Mouse (Mus musculus) spleen, adult 2 months (tissue): ENCODE results near the gene Eif2b4. TPM values are rescaled to one million over a fixed set of nuclear protein-coding genes. Genes with fewer than 3 reads are reported as not detected.

ENCODE experiments used
- DNase-seq, 2 experiments: peaks; one replicate each; pipeline versions ENCODE4 v3.0.0 to v3.0.0-alpha.2; 2012 to 2021; ENCODE audit warnings: low spot score in 2 of 2, low read depth in 1 of 2
- H3K27ac ChIP-seq: fragments of 200-500 bp; 2 replicates; pipeline ENCODE4 v1.5.1; 2012; ENCODE audit warnings: low read length, inconsistent platforms; ENCODE audit not compliant: insufficient read depth
- H3K27me3 ChIP-seq: fragments of 200-500 bp; 2 replicates; pipeline ENCODE4 v1.6.1; 2012; ENCODE audit warnings: mild to moderate bottlenecking, moderate library complexity, low read length, inconsistent platforms; ENCODE audit not compliant: control insufficient read depth, insufficient read depth
- H3K36me3 ChIP-seq: fragments of 200-500 bp; 2 replicates; pipeline ENCODE4 v1.6.1; 2012; ENCODE audit warnings: mild to moderate bottlenecking, low read length, inconsistent platforms; ENCODE audit not compliant: control insufficient read depth, insufficient read depth
- H3K4me1 ChIP-seq: fragments of 200-500 bp; 2 replicates; pipeline ENCODE4 v1.6.1; 2011; ENCODE audit warnings: inconsistent platforms; ENCODE audit not compliant: control insufficient read depth, insufficient read depth, insufficient read length
- H3K4me3 ChIP-seq: fragments of 200-500 bp; 2 replicates; pipeline ENCODE4 v1.5.1; 2011; ENCODE audit warnings: mild to moderate bottlenecking, inconsistent platforms; ENCODE audit not compliant: insufficient read depth, insufficient read length; ENCODE audit errors: extremely low read depth
- CTCF ChIP-seq: fragments of 200-500 bp; IDR thresholded peaks from 2 replicates; pipeline ENCODE4 v1.5.1; 2011; ENCODE audit warnings: mild to moderate bottlenecking, inconsistent platforms; ENCODE audit not compliant: insufficient read depth, insufficient read length, insufficient replicate concordance; ENCODE audit errors: extremely low read depth
- POLR2A ChIP-seq: fragments of 200-500 bp; IDR thresholded peaks from 2 replicates; pipeline ENCODE4 v1.6.1; 2011; ENCODE audit warnings: low read depth, low read length, inconsistent platforms
- WGBS: fragments of 180-500 bp; shearing (Covaris S2); methylation state at CpG from one replicate; pipeline ENCODE4 v1.1.7; 2018; 5-methylcytosine and 5-hydroxymethylcytosine counted together
- polyA plus RNA-seq: library from polyadenylated mRNA; depleted of rRNA; stranded (reverse); fragments of >200 nt; gene quantifications from 2 replicates; pipeline ENCODE4 v1.2.3, GENCODE M21; 2012

Gene Eif2b4
- polyA plus RNA-seq, 1 experiment = 31.9 TPM

GRCm38 (mm10) chr5:31199893-31200292, 6.7 kb upstream of the Eif2b4 start:
- no peak for DNase-seq
- peaks cover 11% of the 10 kb centered on the region for H3K4me1 ChIP-seq
- WGBS = 87% methylated on average over 9 of the region's 9 CpGs
- H3K36me3 ChIP-seq = peaks cover 56% of the 10 kb centered on the region
- no peak overlapping the region for H3K27ac ChIP-seq
- H3K27me3 ChIP-seq = no peaks in the 10 kb centered on the region
- TF ChIP-seq POLR2A (no peak), CTCF (no peak)
- no peak overlapping the region for H3K4me3 ChIP-seq

GRCm38 (mm10) chr5:31199321-31199892, 6.2 kb upstream of the Eif2b4 start:
- Histone ChIP-seq H3K4me1 (peaks cover 11% of the 10 kb centered on the region), H3K36me3 (peaks cover 56% of the 10 kb centered on the region), H3K27ac (no peak overlapping the region), H3K4me3 (no peak overlapping the region), H3K27me3 (no peaks in the 10 kb centered on the region)
- WGBS = 95% methylated on average over 19 of the region's 19 CpGs
- TF ChIP-seq POLR2A (no peak), CTCF (no peak)
- DNase-seq = no peak

GRCm38 (mm10) chr5:31198616-31199320, 5.5 kb upstream of the Eif2b4 start:
- DNase-seq = no peak
- no peak overlapping the region for H3K4me3 ChIP-seq
- peaks cover 53% of the 10 kb centered on the region for H3K36me3 ChIP-seq
- peaks cover 13% of the 10 kb centered on the region for H3K4me1 ChIP-seq
- no peaks in the 10 kb centered on the region for H3K27me3 ChIP-seq
- H3K27ac ChIP-seq = no peak overlapping the region
- 90% methylated on average over 5 of the region's 5 CpGs for WGBS
- no peak for TF ChIP-seq POLR2A
- no peak for TF ChIP-seq CTCF

GRCm38 (mm10) chr5:31198170-31198569, 4.9 kb upstream of the Eif2b4 start:
- TF ChIP-seq CTCF (no peak), POLR2A (no peak)
- peaks cover 53% of the 10 kb centered on the region for H3K36me3 ChIP-seq
- 88% methylated on average over 9 of the region's 9 CpGs for WGBS
- no peak overlapping the region for H3K27ac ChIP-seq
- no peaks in the 10 kb centered on the region for H3K27me3 ChIP-seq
- DNase-seq = no peak
- H3K4me3 ChIP-seq = no peak overlapping the region
- peaks cover 14% of the 10 kb centered on the region for H3K4me1 ChIP-seq

GRCm38 (mm10) chr5:31197072-31197471, 3.8 kb upstream of the Eif2b4 start:
- H3K4me1 ChIP-seq = peaks cover 11% of the 10 kb centered on the region
- 90% methylated on average over 12 of the region's 12 CpGs for WGBS
- H3K36me3 ChIP-seq = peaks cover 50% of the 10 kb centered on the region
- H3K27ac ChIP-seq = no peak overlapping the region
- TF ChIP-seq POLR2A (no peak), CTCF (no peak)
- H3K27me3 ChIP-seq = no peaks in the 10 kb centered on the region
- no peak overlapping the region for H3K4me3 ChIP-seq
- DNase-seq = no peak

GRCm38 (mm10) chr5:31196207-31196606, 3.0 kb upstream of the Eif2b4 start:
- 95% methylated on average over 10 of the region's 10 CpGs for WGBS
- H3K36me3 ChIP-seq = peaks cover 50% of the 10 kb centered on the region
- H3K4me1 ChIP-seq = peaks cover 15% of the 10 kb centered on the region
- no peak for DNase-seq
- H3K27ac ChIP-seq = no peak overlapping the region
- no peak for TF ChIP-seq CTCF
- no peak for TF ChIP-seq POLR2A
- H3K27me3 ChIP-seq = no peaks in the 10 kb centered on the region
- no peak overlapping the region for H3K4me3 ChIP-seq

- TF ChIP-seq POLR2A (no peak), CTCF (no peak)
- Histone ChIP-seq H3K4me1 (peaks cover 14% of the 10 kb centered on the region), H3K27me3 (no peaks in the 10 kb centered on the region), H3K36me3 (peaks cover 53% of the 10 kb centered on the region), H3K27ac (no peak overlapping the region), H3K4me3 (no peak overlapping the region)
- 90% methylated on average over 4 of the region's 4 CpGs for WGBS
- no peak for DNase-seq
Measured at GRCm38 (mm10) chr5:31195671-31196070, 2.4 kb upstream of the Eif2b4 start.
